Mouse (Mus musculus): ENCODE measurements around the gene Zap70. TPM values are rescaled to one million over a fixed set of nuclear protein-coding genes. Genes with fewer than 3 reads are reported as not detected.

Zap70 gene
- polyA plus RNA-seq, 1 experiment from 2014 or later: 0.33 TPM

GRCm38 (mm10) chr1:36758553-36758952 lies 3.0 kb upstream of the Zap70 start:
- no peak overlapping the region for H3K4me2 ChIP-seq (replicated peaks)
- WGBS: 90% methylated on average over 9 of the region's 9 CpGs

GRCm38 (mm10) chr1:36759076-36759475 lies 2.5 kb upstream of the Zap70 start:
- H3K36me3 ChIP-seq: no peaks in the 10 kb centered on the region
- H3K4me1 ChIP-seq: no peaks in the 10 kb centered on the region
- 91% methylated on average over 18 of the region's 18 CpGs for WGBS
- H3K27me3 ChIP-seq (replicated peaks): no peaks in the 10 kb centered on the region
- no peaks in the 10 kb centered on the region for H3K9me3 ChIP-seq
- no peak for ATAC-seq (ENCODE audit: low FRiP score, low read depth)
- no peak overlapping the region for H3K9ac ChIP-seq
- no peak overlapping the region for H3K4me2 ChIP-seq (replicated peaks)
- no peak overlapping the region for H3K4me3 ChIP-seq
- no peak overlapping the region for H3K27ac ChIP-seq

More at GRCm38 (mm10) chr1:36758553-36758952, 3.0 kb upstream of the Zap70 start:
- no peak for ATAC-seq (ENCODE audit: low FRiP score, low read depth)
- no peak overlapping the region for H3K27ac ChIP-seq
- H3K9ac ChIP-seq: no peak overlapping the region
- no peak overlapping the region for H3K4me3 ChIP-seq
- H3K36me3 ChIP-seq: no peaks in the 10 kb centered on the region
- no peaks in the 10 kb centered on the region for H3K4me1 ChIP-seq
- no peaks in the 10 kb centered on the region for H3K27me3 ChIP-seq (replicated peaks)
- no peaks in the 10 kb centered on the region for H3K9me3 ChIP-seq

GRCm38 (mm10) chr1:36760401-36760800 lies 1.2 kb upstream of the Zap70 start:
- WGBS: 82% methylated on average over 9 of the region's 9 CpGs

GRCm38 (mm10) chr1:36761061-36761460 lies 537 bp upstream of the Zap70 start:
- H3K27ac ChIP-seq: no peak overlapping the region
- H3K9ac ChIP-seq: no peak overlapping the region
- H3K4me2 ChIP-seq (replicated peaks): no peak overlapping the region
- H3K27me3 ChIP-seq (replicated peaks): no peaks in the 10 kb centered on the region
- H3K9me3 ChIP-seq: no peaks in the 10 kb centered on the region
- no peaks in the 10 kb centered on the region for H3K4me1 ChIP-seq
- ATAC-seq (ENCODE audit: low FRiP score, low read depth): no peak
- no peak overlapping the region for H3K4me3 ChIP-seq
- H3K36me3 ChIP-seq: no peaks in the 10 kb centered on the region
- WGBS: 86% methylated on average over 8 of the region's 8 CpGs

More at GRCm38 (mm10) chr1:36760401-36760800, 1.2 kb upstream of the Zap70 start:
- Histone ChIP-seq H3K9ac (no peak overlapping the region), H3K4me2 (replicated peaks) (no peak overlapping the region), H3K9me3 (no peaks in the 10 kb centered on the region), H3K4me3 (no peak overlapping the region), H3K36me3 (no peaks in the 10 kb centered on the region), H3K4me1 (no peaks in the 10 kb centered on the region), H3K27ac (no peak overlapping the region), H3K27me3 (replicated peaks) (no peaks in the 10 kb centered on the region)
- no peak for ATAC-seq (ENCODE audit: low FRiP score, low read depth)

- no peak overlapping the region for H3K9ac ChIP-seq
- H3K4me3 ChIP-seq: no peak overlapping the region
- 67% methylated on average over 4 of the region's 4 CpGs for WGBS
- ATAC-seq (ENCODE audit: low FRiP score, low read depth): no peak
- no peak overlapping the region for H3K27ac ChIP-seq
- no peaks in the 10 kb centered on the region for H3K36me3 ChIP-seq
- no peaks in the 10 kb centered on the region for H3K4me1 ChIP-seq
- no peak overlapping the region for H3K4me2 ChIP-seq (replicated peaks)
- H3K9me3 ChIP-seq: no peaks in the 10 kb centered on the region
- H3K27me3 ChIP-seq (replicated peaks): peaks cover 13% of the 10 kb centered on the region
Measured at GRCm38 (mm10) chr1:36766431-36767205, 5.0 kb downstream of the Zap70 start.

GRCm38 (mm10) chr1:36767321-36767720 lies 5.7 kb downstream of the Zap70 start:
- no peak overlapping the region for H3K9ac ChIP-seq
- H3K4me3 ChIP-seq: no peak overlapping the region
- H3K36me3 ChIP-seq: no peaks in the 10 kb centered on the region
- H3K4me1 ChIP-seq: no peaks in the 10 kb centered on the region
- no peak overlapping the region for H3K4me2 ChIP-seq (replicated peaks)
- no peak overlapping the region for H3K27ac ChIP-seq
- peaks cover 16% of the 10 kb centered on the region for H3K27me3 ChIP-seq (replicated peaks)
- WGBS: 45% methylated on average over 10 of the region's 10 CpGs
- ATAC-seq (ENCODE audit: low FRiP score, low read depth): no peak
- H3K9me3 ChIP-seq: no peaks in the 10 kb centered on the region

- ATAC-seq (ENCODE audit: low FRiP score, low read depth): no peak
- Histone ChIP-seq H3K9me3 (no peaks in the 10 kb centered on the region), H3K27ac (no peak overlapping the region), H3K4me1 (no peaks in the 10 kb centered on the region), H3K4me3 (no peak overlapping the region), H3K36me3 (no peaks in the 10 kb centered on the region), H3K9ac (no peak overlapping the region), H3K27me3 (replicated peaks) (peaks cover 16% of the 10 kb centered on the region), H3K4me2 (replicated peaks) (no peak overlapping the region)
- 80% methylated on average over 5 of the region's 5 CpGs for WGBS
Measured at GRCm38 (mm10) chr1:36768786-36769185, 7.2 kb downstream of the Zap70 start.

GRCm38 (mm10) chr1:36769951-36770350 lies 8.4 kb downstream of the Zap70 start:
- Histone ChIP-seq H3K36me3 (no peaks in the 10 kb centered on the region), H3K4me3 (no peak overlapping the region), H3K9me3 (no peaks in the 10 kb centered on the region), H3K27ac (no peak overlapping the region), H3K4me2 (replicated peaks) (no peak overlapping the region), H3K27me3 (replicated peaks) (peaks cover 16% of the 10 kb centered on the region), H3K4me1 (no peaks in the 10 kb centered on the region), H3K9ac (no peak overlapping the region)
- WGBS: 94% methylated on average over 1 of the region's 1 CpGs
- ATAC-seq (ENCODE audit: low FRiP score, low read depth): no peak

GRCm38 (mm10) chr1:36770998-36771397 lies 9.4 kb downstream of the Zap70 start:
- Histone ChIP-seq H3K9me3 (no peaks in the 10 kb centered on the region), H3K4me2 (replicated peaks) (peak overlapping the region; percentile 53), H3K4me3 (peak overlapping the region; percentile 20), H3K27ac (no peak overlapping the region), H3K4me1 (no peaks in the 10 kb centered on the region), H3K36me3 (no peaks in the 10 kb centered on the region), H3K27me3 (replicated peaks) (peaks cover 16% of the 10 kb centered on the region), H3K9ac (no peak overlapping the region)
- ATAC-seq (ENCODE audit: low FRiP score, low read depth): no peak
- WGBS: 15% methylated on average over 27 of the region's 27 CpGs

- H3K4me3 ChIP-seq: no peak overlapping the region
- H3K27ac ChIP-seq: no peak overlapping the region
- H3K4me1 ChIP-seq: no peaks in the 10 kb centered on the region
- H3K27me3 ChIP-seq (replicated peaks): peaks cover 16% of the 10 kb centered on the region
- no peak overlapping the region for H3K9ac ChIP-seq
- no peak overlapping the region for H3K4me2 ChIP-seq (replicated peaks)
- 87% methylated on average over 9 of the region's 9 CpGs for WGBS
- no peak for ATAC-seq (ENCODE audit: low FRiP score, low read depth)
- no peaks in the 10 kb centered on the region for H3K9me3 ChIP-seq
- no peaks in the 10 kb centered on the region for H3K36me3 ChIP-seq
Measured at GRCm38 (mm10) chr1:36772198-36772934, 10.8 kb downstream of the Zap70 start.

GRCm38 (mm10) chr1:36780793-36781192 lies 19.2 kb downstream of the Zap70 start:
- no peak for ATAC-seq (ENCODE audit: low FRiP score, low read depth)
- Histone ChIP-seq H3K9ac (no peak overlapping the region), H3K4me2 (replicated peaks) (no peak overlapping the region), H3K27ac (no peak overlapping the region), H3K4me1 (0 out of 2 replicates have a peak, but pooled peaks cover 5% of the 10 kb centered on the region), H3K4me3 (no peak overlapping the region), H3K36me3 (no peaks in the 10 kb centered on the region), H3K9me3 (no peaks in the 10 kb centered on the region), H3K27me3 (replicated peaks) (no peaks in the 10 kb centered on the region; the same call in 1 of the 2 replicates)
- WGBS: 90% methylated on average over 13 of the region's 13 CpGs

GRCm38 (mm10) chr1:36782476-36782875 lies 20.9 kb downstream of the Zap70 start:
- 82% methylated on average over 11 of the region's 11 CpGs for WGBS
- no peaks in the 10 kb centered on the region for H3K36me3 ChIP-seq
- no peaks in the 10 kb centered on the region for H3K9me3 ChIP-seq
- H3K4me3 ChIP-seq: no peak overlapping the region
- H3K27me3 ChIP-seq (replicated peaks): no peaks in the 10 kb centered on the region; the same call in 1 of the 2 replicates
- H3K9ac ChIP-seq: no peak overlapping the region
- H3K4me2 ChIP-seq (replicated peaks): no peak overlapping the region
- ATAC-seq (ENCODE audit: low FRiP score, low read depth): no peak
- no peak overlapping the region for H3K27ac ChIP-seq
- 0 out of 2 replicates have a peak, but pooled peaks cover 5% of the 10 kb centered on the region for H3K4me1 ChIP-seq
